Mouse (Mus musculus) lung, embryonic 16.5 days (tissue): ENCODE measurements around the gene Naip6. TPM values are rescaled to one million over a fixed set of nuclear protein-coding genes. Genes with fewer than 3 reads are reported as not detected.
"Not testable (repeated sequence)": the region's sequence is repeated elsewhere in the genome, so short reads cannot be mapped to it uniquely, and the experiment has no call there.

Experiments
- ATAC-seq: fragments of 200-750 bp; cut with Nextera tagmentation; 2 replicates; pipeline ENCODE4 v1.8.0; 2017; ENCODE audit warnings: low read depth, mild to moderate bottlenecking, moderate library complexity
- H3K27ac ChIP-seq: fragments of 300-500 bp; sonication (generic); 2 replicates; pipeline ENCODE4 v1.5.1; 2014; ENCODE audit warnings: mild to moderate bottlenecking, control low read depth, low read length
- H3K27me3 ChIP-seq: fragments of 300-500 bp; sonication (generic); 2 replicates; pipeline ENCODE4 v1.6.1; 2014; ENCODE audit warnings: low read depth, low read length, mixed read lengths; ENCODE audit not compliant: control insufficient read depth, insufficient read depth
- H3K36me3 ChIP-seq: fragments of 300-500 bp; sonication (generic); 2 replicates; pipeline ENCODE4 v1.6.1; 2014; ENCODE audit warnings: low read length; ENCODE audit not compliant: control insufficient read depth, insufficient read depth
- H3K4me1 ChIP-seq: fragments of 300-500 bp; sonication (generic); replicated peaks from 2 replicates; pipeline ENCODE4 v1.6.1; 2014; ENCODE audit warnings: low read length, mixed read lengths; ENCODE audit not compliant: control insufficient read depth, insufficient read depth
- H3K4me2 ChIP-seq: fragments of 300-500 bp; sonication (generic); 2 replicates; pipeline ENCODE4 v1.6.1; 2014; ENCODE audit warnings: low read depth, low read length, control low read depth
- H3K4me3 ChIP-seq: fragments of 300-500 bp; sonication (generic); 2 replicates; pipeline ENCODE4 v1.5.1; 2014; ENCODE audit warnings: mild to moderate bottlenecking, low read length, control low read depth
- H3K9ac ChIP-seq: fragments of 300-500 bp; sonication (generic); 2 replicates; pipeline ENCODE4 v1.6.1; 2014; ENCODE audit warnings: low read length, control low read depth
- H3K9me3 ChIP-seq: fragments of 300-500 bp; sonication (generic); 2 replicates; pipeline ENCODE4 v1.6.1; 2016; ENCODE audit warnings: low read length; ENCODE audit not compliant: control insufficient read depth
- WGBS: fragments of 180-500 bp; shearing (Covaris S2); extraction: QIAGEN DNeasy Blood & Tissue Kit; methylation state at CpG from one replicate; pipeline ENCODE4 v1.1.7; 2014; 5-methylcytosine and 5-hydroxymethylcytosine counted together
- polyA plus RNA-seq: library from polyadenylated mRNA; unstranded; fragments of >200 nt; fragmentation: Nextera tagmentation; extraction: Ambion mirVana; gene quantifications from 2 replicates; pipeline ENCODE4 v1.2.1, GENCODE M21; 2015

Gene Naip6
- polyA plus RNA-seq, result 0.26 and 0.43 TPM in 2 replicates

DNA sequence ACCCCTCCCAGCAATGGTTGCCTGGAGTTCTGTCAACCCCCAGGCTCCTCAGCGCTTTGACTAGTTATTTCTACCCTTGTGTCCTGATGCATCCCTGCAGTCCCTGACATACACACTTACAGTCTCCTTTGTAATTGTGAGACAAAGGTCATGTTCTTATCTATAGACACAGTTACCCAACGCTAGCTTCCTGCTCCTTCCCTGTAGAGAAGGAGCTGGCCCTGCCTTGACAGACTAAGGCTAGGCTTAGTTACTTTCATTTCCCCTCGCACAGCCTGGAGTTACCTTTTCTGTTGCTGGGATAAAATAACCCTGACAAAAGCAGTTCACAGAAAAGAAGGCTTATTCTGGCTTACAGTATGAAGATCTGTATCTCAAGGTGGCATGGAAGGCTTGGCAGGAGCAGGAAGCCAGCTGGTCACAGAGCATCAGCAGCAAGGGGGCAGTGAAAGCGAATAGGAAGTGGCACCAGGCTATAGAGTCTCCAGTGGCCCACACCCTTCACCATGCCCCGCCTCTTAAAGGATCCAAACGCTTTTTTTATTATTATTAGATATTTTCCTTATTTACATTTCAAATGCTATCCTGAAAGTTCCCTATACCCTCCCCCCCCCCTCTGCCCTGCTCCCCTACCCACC lies at the start of gene Naip6:
Gene Naip6, minus strand, starts transcription at position 419 of the 638 bp plus-strand sequence.
- not testable (repeated sequence) for H3K27ac ChIP-seq, H3K9me3 ChIP-seq, ATAC-seq, H3K4me1 ChIP-seq, H3K4me2 ChIP-seq, H3K9ac ChIP-seq, H3K4me3 ChIP-seq, H3K27me3 ChIP-seq, H3K36me3 ChIP-seq
- WGBS, result 58% methylated on average over 5 of the region's 6 CpGs

DNA sequence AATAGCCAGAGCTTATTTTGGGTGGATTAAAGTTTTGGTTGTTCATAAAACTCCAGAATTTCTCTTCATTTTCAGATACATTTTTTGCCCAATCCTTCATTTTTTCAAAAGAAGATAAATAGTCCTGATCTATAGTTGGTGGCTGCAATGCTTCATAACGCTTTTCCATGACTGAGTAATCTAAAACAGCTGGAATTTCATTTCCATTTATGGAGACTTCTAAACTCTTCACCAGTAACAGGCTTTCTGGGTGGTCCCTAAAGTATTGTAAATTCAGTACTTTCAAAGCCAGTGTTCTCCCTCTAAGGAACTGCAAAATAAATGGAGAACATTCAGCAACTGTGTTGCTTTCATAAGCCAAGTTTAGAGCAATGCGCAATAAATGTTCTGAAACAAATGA lies 34.8 kb upstream of the Naip6 start:
- not testable (repeated sequence) for H3K27me3 ChIP-seq, H3K4me1 ChIP-seq, H3K9ac ChIP-seq, H3K27ac ChIP-seq, H3K9me3 ChIP-seq, ATAC-seq, H3K36me3 ChIP-seq, H3K4me2 ChIP-seq, H3K4me3 ChIP-seq
- 55% methylated on average over 2 of the region's 2 CpGs for WGBS

DNA sequence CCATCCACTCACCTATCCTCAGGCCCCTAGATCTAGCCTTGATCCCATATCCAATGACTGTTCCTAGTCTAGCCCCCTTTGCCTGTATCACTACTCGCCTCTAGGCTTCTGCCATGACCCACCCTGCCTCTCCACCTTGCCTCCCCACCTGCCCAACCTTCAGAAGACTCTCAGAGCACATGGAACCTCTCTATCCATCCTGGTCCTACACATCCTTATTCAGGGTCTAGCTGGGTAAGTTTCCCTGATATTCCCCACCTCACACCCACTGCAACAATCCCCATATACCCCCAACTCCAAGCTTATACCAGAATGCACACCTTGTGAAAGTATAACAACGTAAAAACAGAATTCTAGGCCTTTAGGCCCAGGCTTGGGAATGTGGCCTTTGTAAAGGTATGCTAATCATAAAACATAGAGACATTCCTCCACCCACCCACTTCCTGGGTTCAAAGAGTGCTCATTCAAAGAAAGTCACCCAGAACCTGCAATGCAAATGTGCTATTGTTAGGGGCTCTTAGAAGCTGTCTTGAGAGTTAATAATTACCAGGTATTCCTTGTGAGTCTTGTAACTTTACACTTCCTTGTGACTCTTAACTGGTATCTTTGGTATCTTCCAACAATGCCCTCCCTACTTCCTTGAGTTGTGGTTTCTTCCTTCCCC lies 32.2 kb upstream of the Naip6 start:
- ATAC-seq, H3K4me1 ChIP-seq, H3K27ac ChIP-seq, H3K36me3 ChIP-seq, H3K4me3 ChIP-seq, H3K4me2 ChIP-seq, H3K27me3 ChIP-seq, H3K9ac ChIP-seq, H3K9me3 ChIP-seq: not testable (repeated sequence)
- WGBS, result 63% methylated on average over 1 of the region's 2 CpGs

DNA sequence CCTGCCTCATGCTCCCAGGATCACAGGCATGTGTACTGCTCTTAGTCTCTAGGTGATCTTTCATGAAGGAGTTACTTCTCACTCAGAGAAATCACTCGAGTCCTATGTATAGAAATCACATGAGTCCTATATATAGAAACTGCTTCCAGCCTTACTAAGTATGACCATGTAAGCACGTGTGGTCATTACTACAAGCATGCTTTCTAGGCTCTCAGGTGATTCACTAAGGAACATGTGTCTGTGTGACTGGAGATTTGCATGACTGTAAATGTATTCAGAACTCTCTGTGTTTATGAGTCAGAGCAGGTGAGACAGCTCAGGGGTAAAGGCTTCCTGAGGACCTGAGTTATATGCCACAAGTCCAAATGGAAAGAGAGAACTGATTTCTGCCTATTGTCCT lies 24.3 kb upstream of the Naip6 start:
- Histone ChIP-seq H3K4me3 (no peak overlapping the region), H3K9me3 (no peaks in the 10 kb centered on the region), H3K4me2 (no peak overlapping the region), H3K27ac (no peak overlapping the region), H3K4me1 (no peaks in the 10 kb centered on the region), H3K27me3 (no peaks in the 10 kb centered on the region), H3K36me3 (no peaks in the 10 kb centered on the region), H3K9ac (no peak overlapping the region)
- WGBS, result 56% methylated on average over 2 of the region's 2 CpGs
- ATAC-seq, result no peak

DNA sequence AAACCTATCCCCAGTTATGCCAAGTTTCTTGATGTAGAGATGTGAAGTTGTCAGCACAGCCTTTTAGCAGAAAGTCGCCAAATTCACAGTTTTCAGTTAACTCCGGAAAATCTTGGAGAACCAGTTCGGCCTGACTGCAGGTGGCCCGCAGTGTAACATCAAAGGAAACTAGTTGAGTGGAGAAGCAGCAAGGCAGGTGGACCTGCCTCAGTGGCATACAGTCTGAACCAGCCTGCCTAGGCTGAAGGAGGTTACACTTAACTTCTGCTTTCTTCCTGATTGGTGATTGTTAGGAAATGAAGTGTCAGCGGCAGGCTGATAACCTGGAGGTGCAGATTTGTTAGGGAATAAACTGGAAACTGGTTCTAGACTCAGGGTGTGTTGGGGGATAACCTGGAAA lies 14.3 kb upstream of the Naip6 start:
- H3K27me3 ChIP-seq, H3K36me3 ChIP-seq, H3K27ac ChIP-seq, H3K9ac ChIP-seq, H3K4me1 ChIP-seq, H3K9me3 ChIP-seq, H3K4me2 ChIP-seq, ATAC-seq, H3K4me3 ChIP-seq: not testable (repeated sequence)
- WGBS, result 22% methylated on average over 5 of the region's 5 CpGs

DNA sequence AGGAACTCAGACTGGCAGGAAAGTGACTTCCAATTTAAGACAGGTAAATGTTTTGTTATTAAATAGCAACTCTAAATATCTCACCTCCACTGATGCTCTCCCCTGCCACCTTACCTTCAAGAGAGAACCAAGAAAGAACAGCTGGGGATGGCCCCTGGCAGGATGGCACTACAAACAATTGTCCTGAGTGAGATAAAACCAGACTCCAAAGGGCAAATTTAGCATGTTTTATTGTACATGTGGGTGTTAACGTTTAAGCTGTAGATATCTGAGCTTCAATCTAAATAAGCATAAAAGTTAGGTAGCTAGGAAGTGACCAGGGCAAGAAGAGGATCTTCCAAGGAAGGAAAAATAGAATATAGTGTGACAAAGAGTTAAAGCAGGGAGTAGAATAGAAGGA lies 11.4 kb upstream of the Naip6 start:
- H3K36me3 ChIP-seq, H3K9ac ChIP-seq, H3K4me2 ChIP-seq, ATAC-seq, H3K4me1 ChIP-seq, H3K27ac ChIP-seq, H3K9me3 ChIP-seq, H3K27me3 ChIP-seq, H3K4me3 ChIP-seq: not testable (repeated sequence)
- WGBS, result 12% methylated on average over 1 of the region's 1 CpGs

DNA sequence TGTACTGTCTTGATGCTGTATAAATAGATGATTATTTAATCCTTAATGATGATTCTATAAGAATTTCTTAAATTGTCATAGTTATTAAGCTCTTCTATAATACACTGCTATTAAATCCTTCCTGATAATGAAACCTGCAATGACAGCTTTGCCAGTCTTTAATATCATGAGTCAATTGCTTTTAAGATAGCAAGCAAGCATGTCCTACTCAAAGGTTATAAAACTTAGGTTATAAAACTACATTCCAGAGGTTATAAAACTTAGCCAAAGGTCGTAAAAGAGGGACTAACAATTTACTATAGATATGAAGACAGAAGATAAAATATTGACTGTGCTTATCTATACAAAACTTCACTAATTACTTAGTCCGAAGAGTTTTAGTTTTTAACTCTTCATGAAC lies 10.6 kb upstream of the Naip6 start:
- not testable (repeated sequence) for H3K9ac ChIP-seq, H3K9me3 ChIP-seq, H3K27me3 ChIP-seq, H3K4me1 ChIP-seq, H3K4me3 ChIP-seq, ATAC-seq, H3K4me2 ChIP-seq, H3K36me3 ChIP-seq, H3K27ac ChIP-seq
- 22% methylated on average over 2 of the region's 2 CpGs for WGBS

DNA sequence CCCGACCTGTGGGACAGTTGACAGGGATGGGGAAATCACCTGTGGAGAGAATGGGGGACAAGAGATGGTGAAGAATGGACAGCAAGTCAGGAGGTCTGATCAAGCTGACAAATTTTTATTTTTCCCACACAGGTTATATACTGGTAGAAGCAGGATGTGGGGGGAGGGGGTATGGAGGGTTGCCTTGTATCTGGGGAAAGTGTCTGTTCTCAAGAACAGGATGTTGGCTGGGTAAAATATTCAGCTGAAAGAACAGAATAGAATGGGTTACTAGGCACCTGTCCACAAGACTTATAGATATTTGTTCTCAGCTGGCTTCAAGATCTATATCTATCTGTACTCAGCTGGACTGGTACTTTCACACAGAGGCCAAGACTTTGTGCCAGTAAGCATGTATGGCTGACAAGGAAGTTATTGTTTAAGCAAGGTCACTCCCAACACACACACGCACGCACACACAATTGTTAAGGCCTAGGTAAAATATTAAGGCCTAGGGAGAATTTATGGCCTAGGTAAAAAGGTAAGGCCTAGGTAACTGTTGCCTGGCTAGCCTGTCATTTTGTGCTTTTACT lies 4.9 kb upstream of the Naip6 start:
- not testable (repeated sequence) for H3K4me1 ChIP-seq, ATAC-seq, H3K4me2 ChIP-seq, H3K9me3 ChIP-seq, H3K27ac ChIP-seq, H3K4me3 ChIP-seq, H3K27me3 ChIP-seq, H3K9ac ChIP-seq, H3K36me3 ChIP-seq
- 77% methylated on average over 3 of the region's 3 CpGs for WGBS

DNA sequence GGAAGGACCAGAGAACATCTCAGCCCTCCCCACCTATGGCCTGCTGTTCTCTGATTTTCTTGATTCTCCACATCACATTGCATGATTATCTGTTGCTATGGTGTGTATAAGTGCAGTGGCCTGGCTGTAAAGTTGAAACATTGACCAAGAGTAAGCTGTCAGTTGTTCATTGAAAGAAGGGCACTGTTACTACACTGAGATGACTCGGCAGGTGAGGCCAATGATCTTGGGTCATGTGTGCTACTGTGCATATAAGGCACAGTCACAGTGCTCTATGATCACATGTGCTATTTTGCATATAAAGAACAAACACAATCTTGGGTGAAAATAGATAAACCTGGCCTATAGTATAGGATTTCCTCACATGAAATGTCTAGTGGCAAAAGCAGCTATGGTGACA lies 32.9 kb downstream of the Naip6 start:
- H3K27ac ChIP-seq, result no peak overlapping the region
- H3K36me3 ChIP-seq, result no peaks in the 10 kb centered on the region
- no peaks in the 10 kb centered on the region for H3K4me1 ChIP-seq
- no peak for ATAC-seq
- H3K27me3 ChIP-seq, result no peaks in the 10 kb centered on the region
- no peak overlapping the region for H3K4me2 ChIP-seq
- H3K9ac ChIP-seq, result no peak overlapping the region
- 74% methylated on average over 1 of the region's 1 CpGs for WGBS
- H3K4me3 ChIP-seq, result no peak overlapping the region
- no peaks in the 10 kb centered on the region for H3K9me3 ChIP-seq
